Mouse (Mus musculus) adrenal gland, adult 8-10 months (tissue): ENCODE measurements around the gene Tmpo. TPM values are rescaled to one million over a fixed set of nuclear protein-coding genes. Genes with fewer than 3 reads are reported as not detected.

Experiments
- DNase-seq: peaks from one replicate; pipeline ENCODE4 v3.0.0; 2022
- total RNA-seq, 4 experiments: library from RNA; stranded (reverse); gene quantifications; 2 replicates each; pipeline ENCODE4 v1.2.4; 2022

The Tmpo gene
- total RNA-seq, 4 experiments from 2014 or later: 81.5 to 150 (median 108) TPM

DNA sequence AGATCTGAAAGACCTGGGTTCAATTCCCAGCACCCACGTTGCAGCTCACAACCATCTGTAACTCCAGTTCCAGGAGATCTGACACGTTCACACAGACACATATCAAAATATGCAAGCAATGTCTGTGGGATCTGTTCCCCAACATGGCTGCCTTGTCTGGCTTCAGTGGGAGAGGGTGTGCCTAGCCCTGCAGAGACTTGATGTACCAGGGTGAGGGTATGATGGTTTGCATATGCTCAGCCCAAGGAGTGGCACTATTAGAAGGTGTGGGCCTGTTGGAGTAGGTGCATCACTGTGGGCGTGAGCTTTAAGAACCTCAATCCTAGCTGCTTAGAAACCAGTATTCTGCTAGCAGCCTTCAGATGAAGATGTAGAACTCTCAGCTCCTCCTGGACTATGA, 75.1 kb downstream of the Tmpo start:
- DNase-seq: no peak

GRCm38 (mm10) chr10:91102799-91103590, 78.1 kb downstream of the Tmpo start:
- DNase-seq: no peak

GRCm38 (mm10) chr10:91101936-91102335, 79.2 kb downstream of the Tmpo start:
- DNase-seq: no peak

DNA sequence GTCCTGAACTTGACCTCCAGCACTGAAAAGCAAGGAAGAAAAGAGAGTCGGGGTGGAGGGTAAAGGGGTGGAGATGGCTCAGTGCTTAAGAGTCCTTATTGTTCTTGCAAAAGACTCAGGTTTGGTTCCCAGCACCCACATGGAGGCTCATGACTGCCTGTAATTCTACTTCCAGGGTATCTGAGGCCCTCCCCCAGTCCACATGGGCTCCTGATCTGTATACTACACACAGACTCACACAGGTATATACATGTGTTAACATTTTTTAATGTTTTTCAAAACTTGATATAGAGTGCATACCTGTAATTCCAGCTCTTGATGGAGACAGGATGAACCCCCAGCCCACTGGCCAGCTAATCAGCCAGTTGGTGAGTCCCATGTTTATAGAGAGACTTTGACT, 81.0 kb downstream of the Tmpo start:
- DNase-seq: no peak

GRCm38 (mm10) chr10:91098056-91098455, 83.1 kb downstream of the Tmpo start:
- DNase-seq: no peak

Other genes with a start within 250 kb of the Tmpo start
- 10 to 100 TPM in 1 of 4 experiments, 1 to 10 TPM in 3; 5.5 to 15.8 (median 9.4) TPM for gene Apaf1, start 98.5 kb downstream of the Tmpo start, total RNA-seq
- gene Ikbip, start 98.4 kb downstream of the Tmpo start, total RNA-seq: 10 to 100 TPM; 31.9 to 51.4 (median 42.2) TPM
- gene Slc25a3, start 57.3 kb downstream of the Tmpo start, total RNA-seq: 1,000 to 10,000 TPM in 2 of 4 experiments, 100 to 1,000 TPM in 2; 882 to 1,292 (median 1,071) TPM